Mouse (Mus musculus) liver, adult 2 months (tissue): Measurements from ENCODE around the gene Epha4. TPM values are rescaled to one million over a fixed set of nuclear protein-coding genes. Genes with fewer than 3 reads are reported as not detected.

Experiments used
- DNase-seq: peaks from one replicate; pipeline ENCODE4 v3.0.0-alpha.2; 2011; ENCODE audit warnings: low read depth, low spot score; ENCODE audit errors: extremely low read depth
- H3K27ac ChIP-seq: fragments of 200-500 bp; replicated peaks from 2 replicates; pipeline ENCODE4 v1.5.1; 2012; ENCODE audit warnings: low read depth, mild to moderate bottlenecking, control low read depth, inconsistent platforms, low read length; ENCODE audit not compliant: insufficient read depth
- H3K27me3 ChIP-seq: fragments of 200-500 bp; 2 replicates; pipeline ENCODE4 v1.6.1; 2012; ENCODE audit warnings: mild to moderate bottlenecking, moderate library complexity, low read length, inconsistent platforms; ENCODE audit not compliant: control insufficient read depth, insufficient read depth
- H3K36me3 ChIP-seq: fragments of 200-500 bp; 2 replicates; pipeline ENCODE4 v1.6.1; 2012; ENCODE audit warnings: low read length, inconsistent platforms; ENCODE audit not compliant: control insufficient read depth, insufficient read depth
- H3K4me1 ChIP-seq: fragments of 200-500 bp; 2 replicates; pipeline ENCODE4 v1.6.1; 2011; ENCODE audit warnings: low read length; ENCODE audit not compliant: control insufficient read depth, insufficient read depth
- H3K4me3 ChIP-seq: fragments of 200-500 bp; 2 replicates; pipeline ENCODE4 v1.5.1; 2011; ENCODE audit warnings: low read depth, mild to moderate bottlenecking, control low read depth, low read length, moderate library complexity; ENCODE audit not compliant: insufficient read depth
- H3K79me2 ChIP-seq: fragments of 200-500 bp; 2 replicates; pipeline ENCODE4 v1.6.1; 2012; ENCODE audit warnings: inconsistent platforms, mild to moderate bottlenecking, low read length, moderate library complexity; ENCODE audit not compliant: control insufficient read depth, insufficient read depth
- H3K9ac ChIP-seq: fragments of 200-500 bp; 2 replicates; pipeline ENCODE4 v1.6.1; 2012; ENCODE audit warnings: low read depth, mild to moderate bottlenecking, control low read depth, inconsistent platforms, low read length
- CTCF ChIP-seq: fragments of 200-500 bp; IDR thresholded peaks from 2 replicates; pipeline ENCODE4 v1.5.1; 2011; ENCODE audit warnings: low read depth, low read length, control low read depth
- POLR2A ChIP-seq: fragments of 200-500 bp; IDR thresholded peaks from 2 replicates; pipeline ENCODE4 v1.6.1; 2011; ENCODE audit warnings: low read length, control low read depth; ENCODE audit not compliant: insufficient read depth; ENCODE audit errors: extremely low read depth
- WGBS: fragments of 180-500 bp; shearing (Covaris S2); methylation state at CpG from one replicate; pipeline ENCODE4 v1.1.7; 2018; 5-methylcytosine and 5-hydroxymethylcytosine counted together
- polyA plus RNA-seq: library from polyadenylated mRNA; depleted of rRNA; stranded (reverse); fragments of >200 nt; gene quantifications from 2 replicates; pipeline ENCODE4 v1.2.3, GENCODE M21; 2012
- total RNA-seq: library from RNA; depleted of rRNA; stranded (reverse); fragments of >200 nt; gene quantifications from 2 replicates; pipeline ENCODE4 v1.2.3, GENCODE M21; 2014

The Epha4 gene
- total and polyA plus RNA-seq, 2 experiments: 0.10 to 0.18 TPM

DNA sequence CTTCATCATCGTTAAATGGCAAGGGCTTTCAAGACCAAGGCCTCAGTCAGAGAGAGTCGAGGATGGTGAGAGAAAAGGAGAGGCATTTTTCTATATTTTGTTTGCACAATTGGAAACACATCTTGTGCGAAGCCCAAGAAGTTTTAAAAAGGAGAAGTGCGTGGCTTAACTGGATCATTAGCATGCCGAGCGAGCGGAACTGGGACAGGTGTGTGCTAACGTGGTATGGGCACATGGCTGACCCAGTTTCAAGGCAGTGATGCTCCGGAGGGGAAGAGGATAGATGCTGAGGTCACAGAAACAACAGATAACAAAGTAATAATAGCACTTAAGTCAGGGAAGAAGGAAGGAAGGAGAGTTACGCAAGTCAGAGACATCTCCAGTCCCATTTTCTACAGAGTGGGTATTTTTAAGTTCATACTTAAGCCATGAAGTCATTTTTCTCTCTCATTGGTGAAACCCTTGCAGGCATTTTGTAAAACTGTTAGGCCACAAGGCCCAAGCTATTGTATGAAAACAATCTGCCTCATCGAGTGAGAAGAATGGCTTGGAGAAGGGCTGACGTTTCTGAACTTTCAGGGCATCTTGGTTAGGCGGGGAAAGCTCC, 26.9 kb downstream of the Epha4 start:
- Histone ChIP-seq H3K79me2 (no peaks in the 10 kb centered on the region), H3K9ac (no peak overlapping the region), H3K36me3 (no peaks in the 10 kb centered on the region), H3K27ac (no peak overlapping the region), H3K27me3 (no peaks in the 10 kb centered on the region), H3K4me1 (no peaks in the 10 kb centered on the region), H3K4me3 (no peak overlapping the region)
- WGBS: 83% methylated on average over 13 of the region's 13 CpGs
- no peak for DNase-seq
- TF ChIP-seq POLR2A (no peak), CTCF (no peak)

DNA sequence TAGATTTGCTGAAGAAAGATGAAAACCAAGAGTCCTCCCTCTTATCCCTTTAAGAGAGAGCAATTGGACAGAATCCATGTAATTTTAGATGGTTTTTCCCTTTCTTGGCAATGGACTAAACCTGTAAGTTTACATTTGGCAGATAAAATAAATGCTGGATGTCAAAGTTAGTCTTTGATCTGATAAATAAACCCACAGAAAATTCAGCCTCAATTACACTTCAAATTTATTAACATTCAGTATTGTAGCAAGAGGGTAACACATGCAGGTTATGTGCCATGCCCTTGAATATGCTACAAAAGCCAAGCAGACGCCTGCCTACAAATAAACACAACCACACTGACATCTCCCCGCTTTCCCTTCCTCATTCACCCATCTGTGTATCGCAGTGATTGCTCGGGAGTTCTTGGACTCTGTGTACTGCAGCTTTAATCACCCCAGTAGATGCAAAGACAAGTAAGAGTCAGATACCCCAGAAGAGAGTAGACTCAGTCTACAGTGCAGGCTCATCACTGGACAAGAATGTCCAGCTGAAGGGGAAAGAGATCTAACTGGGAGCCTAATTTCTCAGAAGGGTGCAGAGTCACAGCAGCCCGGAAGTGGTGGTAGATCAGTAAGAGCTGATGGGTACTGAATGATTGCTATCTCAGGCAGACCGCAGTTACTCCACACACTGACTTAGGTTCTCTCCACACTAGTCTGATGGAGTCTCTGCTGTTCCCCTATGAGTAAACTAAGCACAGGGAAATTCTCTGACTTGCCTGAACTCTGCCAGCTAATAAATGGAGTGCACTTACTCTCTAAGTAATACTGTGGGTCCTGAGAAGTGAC, 29.9 kb downstream of the Epha4 start:
- no peaks in the 10 kb centered on the region for H3K4me1 ChIP-seq
- H3K4me3 ChIP-seq: no peak overlapping the region
- H3K36me3 ChIP-seq: no peaks in the 10 kb centered on the region
- H3K9ac ChIP-seq: no peak overlapping the region
- H3K27ac ChIP-seq: no peak overlapping the region
- no peaks in the 10 kb centered on the region for H3K27me3 ChIP-seq
- TF ChIP-seq CTCF: no peak
- no peak for TF ChIP-seq POLR2A
- no peak for DNase-seq
- 81% methylated on average over 6 of the region's 6 CpGs for WGBS
- no peaks in the 10 kb centered on the region for H3K79me2 ChIP-seq

DNA sequence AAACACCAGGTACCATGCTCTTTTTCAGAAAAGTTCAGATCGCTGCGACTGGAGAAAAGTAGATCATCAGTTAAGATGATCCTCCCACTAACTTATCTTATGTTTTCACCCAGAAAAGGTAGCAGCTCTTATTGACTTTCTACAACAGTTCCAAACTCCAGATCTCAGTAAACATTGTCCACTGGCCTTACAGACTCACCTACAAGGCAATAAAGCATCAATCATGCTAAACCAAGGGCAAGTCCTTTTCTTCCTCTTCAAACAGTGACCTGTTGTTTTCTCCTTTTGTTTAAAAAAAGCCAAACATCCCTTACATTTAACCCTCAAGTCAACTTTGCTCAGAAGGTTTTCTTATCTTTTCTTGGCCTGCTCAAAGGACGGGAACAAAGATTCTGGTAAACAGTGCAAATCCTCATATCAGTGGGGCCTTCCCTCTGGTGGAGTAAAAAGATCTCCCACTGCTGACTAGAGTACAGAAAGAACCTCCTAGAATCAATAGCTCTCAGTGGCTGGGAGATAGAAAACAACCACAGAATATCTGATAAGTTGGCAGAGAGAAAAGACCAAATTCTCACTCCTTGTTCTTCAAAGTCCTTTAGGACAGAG, 39.0 kb downstream of the Epha4 start:
- TF ChIP-seq POLR2A (no peak), CTCF (no peak)
- DNase-seq: no peak
- 46% methylated on average over 3 of the region's 3 CpGs for WGBS
- no peaks in the 10 kb centered on the region for H3K4me1 ChIP-seq
- no peaks in the 10 kb centered on the region for H3K36me3 ChIP-seq
- no peak overlapping the region for H3K9ac ChIP-seq
- no peaks in the 10 kb centered on the region for H3K27me3 ChIP-seq
- no peaks in the 10 kb centered on the region for H3K79me2 ChIP-seq
- no peak overlapping the region for H3K27ac ChIP-seq
- no peak overlapping the region for H3K4me3 ChIP-seq

DNA sequence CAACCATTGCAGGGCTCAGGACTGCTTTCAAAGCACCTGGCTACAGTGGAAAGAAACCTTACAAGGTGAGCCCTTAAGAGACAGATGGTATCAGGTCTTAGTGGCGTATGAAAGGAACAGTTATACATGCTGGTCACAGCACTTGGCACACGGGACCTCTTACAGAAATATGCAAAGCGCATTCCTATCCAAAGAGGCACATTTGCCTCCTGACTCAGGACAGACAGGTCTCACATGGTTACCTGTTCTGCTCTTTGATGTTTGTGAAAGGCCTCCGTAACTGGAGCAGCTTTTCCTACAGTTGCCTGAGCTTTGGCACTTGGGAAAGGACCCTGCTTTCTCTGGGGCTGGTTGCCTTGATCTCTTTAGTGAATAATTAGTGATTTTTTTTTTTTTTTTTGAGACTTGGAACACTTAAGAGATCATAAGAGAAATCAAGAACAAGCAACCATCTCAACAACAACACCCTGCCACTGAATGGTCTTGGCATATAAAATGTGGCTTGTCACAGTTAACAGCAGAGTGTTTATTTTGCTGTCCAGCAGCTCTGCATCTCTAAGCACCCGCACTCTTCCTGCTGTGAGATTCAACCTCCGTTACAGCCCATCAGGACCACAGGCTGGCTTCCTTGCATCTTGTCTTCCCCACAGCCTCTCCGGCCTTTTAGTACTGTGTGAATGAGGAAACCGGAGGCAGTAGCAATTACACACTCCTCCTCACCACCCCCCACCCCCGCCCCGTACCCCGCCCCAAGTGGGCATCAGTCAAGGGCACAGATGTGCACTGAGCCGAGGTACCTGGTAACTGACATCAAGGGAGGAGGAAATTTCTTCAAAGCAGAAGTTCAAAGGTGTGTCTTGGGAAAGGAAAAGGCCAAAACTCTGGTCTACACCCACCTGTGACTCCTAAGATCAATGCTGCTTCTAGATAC, 41.2 kb downstream of the Epha4 start:
- no peaks in the 10 kb centered on the region for H3K27me3 ChIP-seq
- no peak overlapping the region for H3K4me3 ChIP-seq
- no peak for DNase-seq
- no peaks in the 10 kb centered on the region for H3K4me1 ChIP-seq
- no peaks in the 10 kb centered on the region for H3K36me3 ChIP-seq
- H3K79me2 ChIP-seq: no peaks in the 10 kb centered on the region
- 79% methylated on average over 12 of the region's 12 CpGs for WGBS
- TF ChIP-seq POLR2A (no peak), CTCF (no peak)
- H3K27ac ChIP-seq: no peak overlapping the region
- no peak overlapping the region for H3K9ac ChIP-seq

DNA sequence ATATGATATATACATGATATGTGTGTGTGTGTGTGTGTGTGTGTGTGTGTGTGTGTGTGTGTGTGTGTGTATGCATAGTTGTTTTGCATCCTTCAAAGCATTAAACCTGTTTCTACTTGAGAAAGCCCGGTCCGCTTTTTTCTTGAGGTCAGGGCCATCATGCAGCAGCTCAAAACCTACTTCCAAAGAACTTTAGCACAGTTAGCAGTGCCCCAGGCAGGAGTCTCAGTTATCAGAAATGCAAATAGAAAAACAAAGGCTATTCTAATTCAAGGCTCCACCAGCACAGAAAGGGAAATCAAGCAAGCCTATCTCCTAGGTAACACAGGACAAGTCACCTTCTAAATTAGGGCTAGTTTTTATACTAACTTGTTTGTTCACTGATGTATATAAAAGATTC, 42.3 kb downstream of the Epha4 start:
- TF ChIP-seq POLR2A (no peak), CTCF (no peak)
- Histone ChIP-seq H3K79me2 (no peaks in the 10 kb centered on the region), H3K9ac (no peak overlapping the region), H3K4me1 (no peaks in the 10 kb centered on the region), H3K27ac (no peak overlapping the region), H3K36me3 (no peaks in the 10 kb centered on the region), H3K4me3 (no peak overlapping the region), H3K27me3 (no peaks in the 10 kb centered on the region)
- 87% methylated on average over 2 of the region's 2 CpGs for WGBS
- no peak for DNase-seq
